Mouse (Mus musculus) heart, embryonic 14.5 days (tissue): ENCODE measurements around the gene Twnk. TPM values are rescaled to one million over a fixed set of nuclear protein-coding genes. Genes with fewer than 3 reads are reported as not detected.

Source experiments
- ATAC-seq: fragments of 200-750 bp; cut with Nextera tagmentation; 2 replicates; pipeline ENCODE4 v1.8.0; 2017; ENCODE audit warnings: low read depth, moderate TSS enrichment; ENCODE audit not compliant: insufficient number of reproducible peaks, insufficient read depth, low FRiP score
- H3K27ac ChIP-seq, 2 experiments: fragments of 200-500 bp in 1 of 2; fragments of 300-500 bp in 1 of 2; sonication (generic) in 1 of 2; replicated peaks in 1 of 2; 2 replicates each; pipeline ENCODE4 v1.5.1; 2012 to 2014; ENCODE audit warnings: low read depth in 2 of 2, low read length in 2 of 2, control low read depth in 1 of 2, mild to moderate bottlenecking in 1 of 2, mixed read lengths in 1 of 2; ENCODE audit not compliant: control insufficient read depth in 1 of 2, insufficient read depth in 1 of 2
- H3K27me3 ChIP-seq: fragments of 300-500 bp; sonication (generic); 2 replicates; pipeline ENCODE4 v1.6.1; 2014; ENCODE audit warnings: mild to moderate bottlenecking, low read length, control low read depth; ENCODE audit not compliant: control insufficient read depth, insufficient read depth
- H3K36me3 ChIP-seq: fragments of 300-500 bp; sonication (generic); 2 replicates; pipeline ENCODE4 v1.6.1; 2014; ENCODE audit warnings: mild to moderate bottlenecking, control low read depth, low read length, mixed read lengths; ENCODE audit not compliant: control insufficient read depth, insufficient read depth
- H3K4me1 ChIP-seq, 2 experiments: fragments of 200-500 bp in 1 of 2; fragments of 300-500 bp in 1 of 2; sonication (generic) in 1 of 2; 2 replicates each; pipeline ENCODE4 v1.6.1; 2012 to 2014; ENCODE audit warnings: low read length in 2 of 2, control low read depth in 1 of 2, mixed read lengths in 1 of 2; ENCODE audit not compliant: control insufficient read depth in 2 of 2, insufficient read depth in 2 of 2
- H3K4me2 ChIP-seq: fragments of 300-500 bp; sonication (generic); 2 replicates; pipeline ENCODE4 v1.6.1; 2014; ENCODE audit warnings: mild to moderate bottlenecking, low read length
- H3K4me3 ChIP-seq, 2 experiments: fragments of 200-500 bp in 1 of 2; fragments of 300-500 bp in 1 of 2; sonication (generic) in 1 of 2; 2 replicates each; pipeline ENCODE4 v1.5.1; 2012 to 2014; ENCODE audit warnings: low read length in 2 of 2, mild to moderate bottlenecking in 2 of 2, control low read depth in 1 of 2, low read depth in 1 of 2, moderate library complexity in 1 of 2; ENCODE audit not compliant: control insufficient read depth in 1 of 2, insufficient read depth in 1 of 2
- H3K9ac ChIP-seq: fragments of 300-500 bp; sonication (generic); 2 replicates; pipeline ENCODE4 v1.6.1; 2014; ENCODE audit warnings: mild to moderate bottlenecking, low read length
- H3K9me3 ChIP-seq: fragments of 300-500 bp; sonication (generic); 2 replicates; pipeline ENCODE4 v1.6.1; 2016; ENCODE audit warnings: low read length, control low read depth; ENCODE audit not compliant: control insufficient read depth
- WGBS: fragments of 180-500 bp; shearing (Covaris S2); extraction: QIAGEN DNeasy Blood & Tissue Kit; methylation state at CpG from one replicate; pipeline ENCODE4 v1.1.7; 2014; 5-methylcytosine and 5-hydroxymethylcytosine counted together
- polyA plus RNA-seq: library from polyadenylated mRNA; unstranded; fragments of >200 nt; fragmentation: Nextera tagmentation; extraction: Ambion mirVana; gene quantifications from 2 replicates; pipeline ENCODE4 v1.2.1, GENCODE M21; 2014

The Twnk gene
- polyA plus RNA-seq, 1 experiment from 2014 or later, result 14.6 TPM

DNA sequence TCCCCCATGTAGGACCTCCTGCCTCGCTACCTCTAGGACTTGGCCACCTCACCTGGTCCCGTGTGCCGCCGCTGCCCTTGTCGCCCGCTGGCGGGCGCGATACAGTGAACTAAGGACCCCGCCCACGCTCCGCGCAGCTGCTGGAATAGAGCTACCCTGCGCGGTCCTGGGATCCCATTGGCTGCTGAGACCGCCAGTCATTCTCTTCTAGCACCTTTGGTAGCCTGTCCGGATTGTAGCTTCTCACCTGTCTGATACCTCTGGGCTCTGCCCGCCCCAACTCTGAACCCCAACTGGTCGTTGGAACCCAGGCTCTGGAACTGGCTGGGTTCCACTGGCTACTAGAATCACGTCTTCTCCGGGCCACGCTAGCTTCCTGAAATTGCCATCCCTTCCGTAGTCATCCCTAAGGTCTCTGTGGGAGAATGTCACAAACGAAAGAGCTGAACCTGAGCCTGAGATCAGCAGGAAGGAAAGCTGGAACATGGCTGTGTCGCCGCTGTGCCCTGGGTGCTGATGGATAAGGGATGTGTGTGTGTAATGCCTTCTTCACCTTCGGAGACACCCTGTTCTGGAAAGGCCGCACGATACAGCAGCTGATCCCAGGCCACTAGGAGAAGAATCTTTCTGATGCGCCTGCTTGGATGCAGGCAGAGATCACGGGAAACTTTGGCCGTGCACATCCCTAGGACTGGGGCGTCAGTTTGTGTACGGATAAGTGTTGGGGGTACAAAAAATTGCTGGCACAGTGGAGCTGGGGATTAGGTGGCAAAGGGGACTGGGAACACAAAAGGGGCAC, 41.3 kb downstream of the Twnk start:
- H3K9ac ChIP-seq, result peak overlapping the region; percentile 80
- peaks cover 33% of the 10 kb centered on the region for H3K27me3 ChIP-seq
- WGBS, result 1% methylated on average over 34 of the region's 34 CpGs
- peaks cover 20% of the 10 kb centered on the region for H3K36me3 ChIP-seq
- peak overlapping the region; percentile 88 to 91; a peak in 3 of 4 replicates for H3K27ac ChIP-seq
- H3K4me3 ChIP-seq, result peak overlapping the region; percentile 56 to 59
- peak overlapping the region; percentile 79 for H3K4me2 ChIP-seq
- H3K9me3 ChIP-seq, result no peaks in the 10 kb centered on the region
- H3K4me1 ChIP-seq, result peaks cover 7 to 21% of the 10 kb centered on the region in 2 experiments
- no peak for ATAC-seq

GRCm38 (mm10) chr19:45047417-45047934, 42.0 kb downstream of the Twnk start, which contains the start of gene Sfxn3:
Gene Sfxn3, plus strand, starts transcription at chr19:45047503.
- no peaks in the 10 kb centered on the region for H3K9me3 ChIP-seq
- WGBS, result 0% methylated on average over 26 of the region's 26 CpGs
- H3K9ac ChIP-seq, result peak within 1 kb of the TSS; percentile 80
- peak; percentile 74 for ATAC-seq
- H3K4me1 ChIP-seq, result peaks cover 7 to 21% of the 10 kb centered on the region in 2 experiments
- peaks cover 33% of the 10 kb centered on the region for H3K27me3 ChIP-seq
- peak within 1 kb of the TSS; percentile 56 to 59 for H3K4me3 ChIP-seq
- peak within 1 kb of the TSS; percentile 88 to 91 for H3K27ac ChIP-seq
- H3K36me3 ChIP-seq, result peaks cover 27% of the 10 kb centered on the region
- H3K4me2 ChIP-seq, result peak within 1 kb of the TSS; percentile 79

DNA sequence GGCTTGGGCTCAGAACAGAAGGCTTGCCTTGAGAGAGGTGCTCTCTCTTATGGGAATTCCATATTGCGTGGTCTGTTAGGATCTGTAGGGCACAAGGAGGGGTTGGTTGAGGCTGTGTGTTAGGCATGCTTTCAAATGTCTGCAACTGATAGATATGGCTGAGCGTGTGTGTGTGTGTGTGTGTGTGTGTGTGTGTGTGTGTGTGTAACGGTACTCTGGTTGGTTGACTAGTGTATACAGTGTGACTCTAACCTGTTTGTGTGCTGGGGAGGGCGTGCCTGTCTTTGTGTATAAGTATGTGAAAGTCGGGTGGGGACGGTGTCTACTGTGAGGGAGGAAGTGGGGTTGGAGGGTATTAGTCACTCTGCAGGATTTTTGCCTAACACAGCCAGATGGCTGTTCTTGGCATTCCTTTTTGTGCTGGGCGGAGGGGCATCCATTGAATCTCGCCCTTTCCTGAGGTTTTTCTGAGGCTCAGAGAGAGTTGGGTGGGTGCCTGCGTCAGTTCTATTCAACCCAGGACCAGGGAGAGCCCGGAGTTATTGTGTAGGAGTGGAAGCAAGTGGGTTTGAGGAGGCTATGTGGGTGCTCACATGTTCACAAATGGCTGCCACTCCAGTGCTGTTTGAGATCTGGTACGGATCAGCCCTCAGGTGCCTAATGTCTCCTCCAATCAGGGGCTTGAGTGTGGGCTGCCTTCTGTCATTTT, 42.6 kb downstream of the Twnk start:
- H3K9ac ChIP-seq, result peak overlapping the region; percentile 80
- H3K4me2 ChIP-seq, result peak overlapping the region; percentile 79
- H3K27me3 ChIP-seq, result peaks cover 30% of the 10 kb centered on the region
- H3K4me3 ChIP-seq, result peak overlapping the region; percentile 56 to 59
- no peaks in the 10 kb centered on the region for H3K9me3 ChIP-seq
- H3K4me1 ChIP-seq, result peaks cover 7 to 21% of the 10 kb centered on the region in 2 experiments
- H3K27ac ChIP-seq, result peak overlapping the region; percentile 88 to 91
- WGBS, result 35% methylated on average over 11 of the region's 11 CpGs
- H3K36me3 ChIP-seq, result peaks cover 33% of the 10 kb centered on the region
- peak; percentile 65 for ATAC-seq

- Histone ChIP-seq H3K27me3 (peaks cover 23% of the 10 kb centered on the region), H3K9ac (peak overlapping the region; percentile 80), H3K4me3 (peak overlapping the region; percentile 56 to 59), H3K9me3 (no peaks in the 10 kb centered on the region), H3K36me3 (peaks cover 40% of the 10 kb centered on the region), H3K4me2 (peak overlapping the region; percentile 79), H3K4me1 (peaks cover 7 to 21% of the 10 kb centered on the region in 2 experiments), H3K27ac (peak overlapping the region; percentile 88 to 91)
- ATAC-seq, result no peak
- 76% methylated on average over 12 of the region's 12 CpGs for WGBS
These were observed 43.3 kb downstream of the Twnk start for GRCm38 (mm10) chr19:45048644-45049365.

GRCm38 (mm10) chr19:45049523-45049922, 44.1 kb downstream of the Twnk start:
- H3K36me3 ChIP-seq, result peaks cover 46% of the 10 kb centered on the region
- 74% methylated on average over 9 of the region's 9 CpGs for WGBS

GRCm38 (mm10) chr19:45053451-45053850, 48.0 kb downstream of the Twnk start:
- H3K4me3 ChIP-seq, result no peak overlapping the region
- 89% methylated on average over 8 of the region's 8 CpGs for WGBS
- H3K9me3 ChIP-seq, result no peaks in the 10 kb centered on the region
- no peak for ATAC-seq
- H3K9ac ChIP-seq, result no peak overlapping the region
- H3K27ac ChIP-seq, result no peak overlapping the region
- H3K27me3 ChIP-seq, result no peaks in the 10 kb centered on the region
- peaks cover 56% of the 10 kb centered on the region for H3K36me3 ChIP-seq
- no peak overlapping the region for H3K4me2 ChIP-seq
- peaks cover 12 to 17% of the 10 kb centered on the region in 2 experiments for H3K4me1 ChIP-seq

More at GRCm38 (mm10) chr19:45049523-45049922, 44.1 kb downstream of the Twnk start:
- Histone ChIP-seq H3K9me3 (no peaks in the 10 kb centered on the region), H3K4me3 (no peak overlapping the region), H3K4me2 (no peak overlapping the region), H3K27me3 (peaks cover 16% of the 10 kb centered on the region), H3K9ac (no peak overlapping the region), H3K4me1 (peaks cover 7 to 21% of the 10 kb centered on the region in 2 experiments), H3K27ac (no peak overlapping the region)
- ATAC-seq, result no peak
